Mouse (Mus musculus) neural tube, embryonic 14.5 days (tissue): Measurements from ENCODE around the gene Lrrc3c. TPM values are rescaled to one million over a fixed set of nuclear protein-coding genes. Genes with fewer than 3 reads are reported as not detected.

Experiments used
- ATAC-seq: fragments of 200-750 bp; cut with Nextera tagmentation; 2 replicates; pipeline ENCODE4 v1.8.0; 2017; ENCODE audit warnings: low read depth, mild to moderate bottlenecking, moderate TSS enrichment, moderate library complexity
- H3K27ac ChIP-seq: fragments of 300-500 bp; sonication (generic); 2 replicates; pipeline ENCODE4 v1.5.1; 2014; ENCODE audit warnings: low read depth, mild to moderate bottlenecking, control low read depth, low read length, moderate library complexity, mixed read lengths
- H3K27me3 ChIP-seq: fragments of 300-500 bp; sonication (generic); 2 replicates; pipeline ENCODE4 v1.6.1; 2014; ENCODE audit warnings: low read length; ENCODE audit not compliant: control insufficient read depth, insufficient read depth
- H3K36me3 ChIP-seq: fragments of 300-500 bp; sonication (generic); 2 replicates; pipeline ENCODE4 v1.6.1; 2014; ENCODE audit warnings: low read length, mixed read lengths; ENCODE audit not compliant: control insufficient read depth, insufficient read depth
- H3K4me1 ChIP-seq: fragments of 300-500 bp; sonication (generic); 2 replicates; pipeline ENCODE4 v1.6.1; 2014; ENCODE audit warnings: low read length; ENCODE audit not compliant: control insufficient read depth, insufficient read depth
- H3K4me2 ChIP-seq: fragments of 300-500 bp; sonication (generic); 2 replicates; pipeline ENCODE4 v1.6.1; 2014; ENCODE audit warnings: mild to moderate bottlenecking, low read depth, low read length, control low read depth
- H3K4me3 ChIP-seq: fragments of 300-500 bp; sonication (generic); 2 replicates; pipeline ENCODE4 v1.5.1; 2014; ENCODE audit warnings: low read depth, low read length, control low read depth, mixed read lengths
- H3K9ac ChIP-seq: fragments of 300-500 bp; sonication (generic); replicated peaks from 2 replicates; pipeline ENCODE4 v1.6.1; 2014; ENCODE audit warnings: low read depth, mild to moderate bottlenecking, control low read depth, low read length, mixed read lengths
- H3K9me3 ChIP-seq: fragments of 300-500 bp; sonication (generic); 2 replicates; pipeline ENCODE4 v1.6.1; 2016; ENCODE audit warnings: low read length; ENCODE audit not compliant: control insufficient read depth
- WGBS: fragments of 180-500 bp; shearing (Covaris S2); extraction: QIAGEN DNeasy Blood & Tissue Kit; methylation state at CpG from one replicate; pipeline ENCODE4 v1.1.7; 2014; 5-methylcytosine and 5-hydroxymethylcytosine counted together
- polyA plus RNA-seq: library from polyadenylated mRNA; unstranded; fragments of >200 nt; fragmentation: Nextera tagmentation; extraction: Ambion mirVana; gene quantifications from 2 replicates; pipeline ENCODE4 v1.2.1, GENCODE M21; 2014

The Lrrc3c gene
- polyA plus RNA-seq, 1 experiment from 2014 or later, result not detected

GRCm38 (mm10) chr11:98637501-98637900, 39.4 kb downstream of the Lrrc3c start:
- H3K9ac ChIP-seq, result no peak overlapping the region
- WGBS, result 79% methylated on average over 1 of the region's 1 CpGs
- no peaks in the 10 kb centered on the region for H3K9me3 ChIP-seq
- no peak overlapping the region for H3K4me2 ChIP-seq
- no peak for ATAC-seq
- H3K4me3 ChIP-seq, result no peak overlapping the region
- no peak overlapping the region for H3K27ac ChIP-seq
- H3K27me3 ChIP-seq, result no peaks in the 10 kb centered on the region
- H3K4me1 ChIP-seq, result no peaks in the 10 kb centered on the region
- H3K36me3 ChIP-seq, result no peaks in the 10 kb centered on the region

GRCm38 (mm10) chr11:98640091-98640490, 42.0 kb downstream of the Lrrc3c start:
- Histone ChIP-seq H3K9me3 (no peaks in the 10 kb centered on the region), H3K27ac (no peak overlapping the region), H3K4me1 (no peaks in the 10 kb centered on the region), H3K36me3 (no peaks in the 10 kb centered on the region), H3K4me3 (no peak overlapping the region), H3K4me2 (no peak overlapping the region), H3K27me3 (no peaks in the 10 kb centered on the region), H3K9ac (no peak overlapping the region)
- ATAC-seq, result no peak
- 75% methylated on average over 5 of the region's 5 CpGs for WGBS

GRCm38 (mm10) chr11:98644757-98645156, 46.7 kb downstream of the Lrrc3c start:
- H3K27me3 ChIP-seq, result no peaks in the 10 kb centered on the region
- ATAC-seq, result no peak
- no peaks in the 10 kb centered on the region for H3K9me3 ChIP-seq
- no peaks in the 10 kb centered on the region for H3K4me1 ChIP-seq
- no peaks in the 10 kb centered on the region for H3K36me3 ChIP-seq
- H3K9ac ChIP-seq, result no peak overlapping the region
- 86% methylated on average over 3 of the region's 3 CpGs for WGBS
- no peak overlapping the region for H3K4me2 ChIP-seq
- no peak overlapping the region for H3K27ac ChIP-seq
- no peak overlapping the region for H3K4me3 ChIP-seq

- Histone ChIP-seq H3K36me3 (no peaks in the 10 kb centered on the region), H3K27ac (no peak overlapping the region), H3K9me3 (no peaks in the 10 kb centered on the region), H3K27me3 (no peaks in the 10 kb centered on the region), H3K4me2 (no peak overlapping the region), H3K4me1 (no peaks in the 10 kb centered on the region), H3K4me3 (no peak overlapping the region), H3K9ac (no peak overlapping the region)
- WGBS, result 90% methylated on average over 2 of the region's 2 CpGs
- no peak for ATAC-seq
These were observed 47.9 kb downstream of the Lrrc3c start for GRCm38 (mm10) chr11:98645946-98646345.

GRCm38 (mm10) chr11:98646459-98646858, 48.4 kb downstream of the Lrrc3c start, which contains the start of gene Gsdma2:
TSS of gene Gsdma2 (plus strand) at chr11:98646759.
- no peak within 1 kb of the TSS for H3K4me3 ChIP-seq
- WGBS, result 55% methylated on average over 2 of the region's 2 CpGs

More at GRCm38 (mm10) chr11:98646459-98646858, 48.4 kb downstream of the Lrrc3c start, which contains the start of gene Gsdma2:
- Histone ChIP-seq H3K36me3 (no peaks in the 10 kb centered on the region), H3K9me3 (no peaks in the 10 kb centered on the region), H3K27me3 (no peaks in the 10 kb centered on the region), H3K4me2 (no peak within 1 kb of the TSS), H3K27ac (no peak within 1 kb of the TSS), H3K9ac (no peak within 1 kb of the TSS), H3K4me1 (no peaks in the 10 kb centered on the region)
- ATAC-seq, result no peak

Other genes with a start within 250 kb of the Lrrc3c start
- gene Ppp1r1b, start 249.9 kb upstream of the Lrrc3c start, polyA plus RNA-seq, result 1.3 and 2.4 TPM in 2 replicates
- 28.0 and 35.6 TPM in 2 replicates for gene Stard3, start 239.9 kb upstream of the Lrrc3c start, polyA plus RNA-seq
- gene Tcap, start 214.5 kb upstream of the Lrrc3c start, polyA plus RNA-seq, result 0.29 and 0.39 TPM in 2 replicates
- 1.8 and 2.6 TPM in 2 replicates for gene Pnmt, start 211.8 kb upstream of the Lrrc3c start, polyA plus RNA-seq
- 5.8 and 6.2 TPM in 2 replicates for gene Pgap3, start 197.8 kb upstream of the Lrrc3c start, polyA plus RNA-seq
- 5.9 and 9.1 TPM in 2 replicates for gene Erbb2, start 185.8 kb upstream of the Lrrc3c start, polyA plus RNA-seq
- gene Mien1, start 159.3 kb upstream of the Lrrc3c start, polyA plus RNA-seq, result 234 and 247 TPM in 2 replicates
- gene Grb7, start 151.9 kb upstream of the Lrrc3c start, polyA plus RNA-seq, result 0.86 and 0.97 TPM in 2 replicates
- 0.20 and 0.22 TPM in 2 replicates for gene Ikzf3, start 52.3 kb upstream of the Lrrc3c start, polyA plus RNA-seq
- gene Zpbp2, start 47.2 kb upstream of the Lrrc3c start, polyA plus RNA-seq, result not detected in 2 replicates
- 14.5 and 16.2 TPM in 2 replicates for gene Ormdl3, start 10.9 kb upstream of the Lrrc3c start, polyA plus RNA-seq
- 0.37 and 0.76 TPM in 2 replicates for gene Gm12355, start 27.4 kb downstream of the Lrrc3c start, polyA plus RNA-seq
- gene Gsdma3, start 28.1 kb downstream of the Lrrc3c start, polyA plus RNA-seq, result not detected in 2 replicates
- not detected in 2 replicates for gene Gsdma2, start 48.5 kb downstream of the Lrrc3c start, polyA plus RNA-seq
- gene Gsdma, start 66.1 kb downstream of the Lrrc3c start, polyA plus RNA-seq, result not detected in 2 replicates
- 117 and 124 TPM in 2 replicates for gene Psmd3, start 84.3 kb downstream of the Lrrc3c start, polyA plus RNA-seq
- gene Csf3, start 103.0 kb downstream of the Lrrc3c start, polyA plus RNA-seq, result not detected in 2 replicates
- gene Med24, start 131.1 kb downstream of the Lrrc3c start, polyA plus RNA-seq, result 52.3 and 59.4 TPM in 2 replicates
- gene Thra, start 142.3 kb downstream of the Lrrc3c start, polyA plus RNA-seq, result 148 and 186 TPM in 2 replicates
- gene Nr1d1, start 177.0 kb downstream of the Lrrc3c start, polyA plus RNA-seq, result 3.8 and 3.9 TPM in 2 replicates
- gene Msl1, start 197.2 kb downstream of the Lrrc3c start, polyA plus RNA-seq, result 24.2 and 26.9 TPM in 2 replicates
- gene Casc3, start 206.6 kb downstream of the Lrrc3c start, polyA plus RNA-seq, result 47.9 and 54.1 TPM in 2 replicates
- gene Rapgefl1, start 238.5 kb downstream of the Lrrc3c start, polyA plus RNA-seq, result 13.9 and 18.6 TPM in 2 replicates